Mouse (Mus musculus): ENCODE results near the gene Gm20532. TPM values are rescaled to one million over a fixed set of nuclear protein-coding genes. Genes with fewer than 3 reads are reported as not detected.

Gene Gm20532
- total RNA-seq, 2 experiments from 2014 or later = not detected

DNA sequence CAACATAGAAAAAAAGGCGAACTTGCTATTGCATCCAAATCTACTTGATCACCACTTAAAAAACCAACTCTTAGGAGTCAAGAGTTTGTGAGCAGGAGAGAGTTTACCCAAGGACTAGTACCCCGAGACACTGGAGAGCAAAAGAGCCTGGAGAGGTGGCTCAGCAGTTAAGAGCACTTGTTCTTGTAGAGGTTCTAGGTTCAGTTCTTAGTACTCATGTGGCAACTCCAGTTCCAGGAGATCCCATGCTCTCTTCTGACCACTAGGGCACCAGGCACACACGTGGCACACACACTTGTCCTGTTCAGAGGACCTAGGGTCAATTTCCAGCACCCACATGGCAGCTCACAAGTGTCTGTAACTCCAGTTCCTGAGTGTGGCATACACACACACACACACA lies 39.6 kb downstream of the Gm20532 start:
- DNase-seq = no peak

DNA sequence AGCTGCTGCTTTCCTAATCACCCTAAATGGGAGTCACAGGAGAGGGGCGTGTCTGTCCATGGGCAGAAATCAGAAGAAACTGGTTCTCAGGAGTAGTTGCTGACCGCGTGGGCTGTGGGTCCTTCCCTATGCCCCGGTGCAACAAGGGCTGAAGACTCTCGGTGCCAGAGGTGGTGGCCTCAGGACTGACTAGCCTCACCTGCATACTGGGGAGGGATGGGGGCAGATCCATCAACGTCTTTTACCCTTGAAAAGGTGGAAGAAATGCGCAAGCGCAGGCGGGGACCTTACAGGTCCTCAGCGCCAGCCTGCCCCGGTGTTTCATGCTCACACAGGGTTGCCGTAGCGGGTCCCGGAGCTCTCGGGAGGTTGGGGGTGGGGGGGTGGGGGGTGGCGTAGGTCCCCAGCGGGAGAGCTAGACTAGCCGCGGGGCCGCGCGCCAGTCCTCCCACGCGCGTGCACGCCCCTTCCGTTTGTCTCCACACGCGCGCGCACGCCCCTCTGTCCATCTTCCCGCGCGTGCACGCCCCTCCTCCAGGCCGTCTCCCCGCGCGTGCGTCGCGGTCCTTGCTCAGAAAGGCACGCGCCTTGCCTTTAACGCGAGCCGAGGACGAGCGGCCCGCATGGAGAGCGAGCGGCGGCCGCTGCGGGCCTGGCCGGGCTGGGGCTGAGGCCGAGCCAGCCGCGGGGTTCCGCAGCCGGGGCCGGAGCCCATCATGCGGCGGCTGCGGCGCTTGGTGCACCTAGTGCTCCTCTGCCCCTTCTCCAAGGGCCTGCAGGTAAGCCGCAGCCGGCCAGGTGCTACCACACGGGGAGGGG lies 41.7 kb downstream of the Gm20532 start, which contains the start of gene Fam69b:
Gene Fam69b, plus strand, starts transcription at position 537 of the 819 bp plus-strand sequence.
- peak; percentile 44 for DNase-seq

- no peak for DNase-seq
Observed at GRCm38 (mm10) chr2:26628792-26629437, 42.5 kb downstream of the Gm20532 start.

GRCm38 (mm10) chr2:26632541-26633395 lies 46.3 kb downstream of the Gm20532 start:
- no peak for DNase-seq

DNA sequence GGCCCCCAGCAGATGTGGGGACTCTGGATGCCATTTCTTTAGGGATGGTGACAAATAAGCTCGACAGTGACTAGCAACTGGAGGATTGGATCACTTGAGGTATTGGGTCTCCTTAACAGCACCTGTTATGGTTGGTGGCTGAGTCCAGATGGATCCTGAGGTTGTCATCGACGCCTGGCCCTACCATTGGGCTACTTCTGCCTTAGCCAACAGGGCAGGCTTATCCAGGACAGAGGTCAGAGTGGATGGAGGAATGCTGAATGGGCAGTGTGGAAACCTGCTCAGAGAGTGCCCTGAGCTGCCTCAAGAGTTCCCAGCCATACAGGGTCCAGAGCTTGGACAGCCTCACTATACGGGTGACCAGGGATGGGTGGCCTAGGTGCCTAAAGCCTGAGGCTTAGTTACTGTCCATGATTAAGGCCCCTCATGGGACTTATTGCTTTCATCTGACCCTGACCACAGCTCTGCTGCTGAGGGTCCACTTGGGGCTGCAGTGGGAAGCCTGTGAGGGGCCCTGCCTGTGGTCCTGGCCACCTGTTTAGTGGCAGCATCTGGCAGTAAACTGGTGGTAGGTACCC lies 47.6 kb downstream of the Gm20532 start:
- DNase-seq = no peak

- no peak for DNase-seq
Observed at GRCm38 (mm10) chr2:26634629-26635488, 48.4 kb downstream of the Gm20532 start.

GRCm38 (mm10) chr2:26635489-26636324 lies 49.3 kb downstream of the Gm20532 start:
- no peak for DNase-seq

GRCm38 (mm10) chr2:26636325-26636635 lies 49.8 kb downstream of the Gm20532 start:
- no peak for DNase-seq

GRCm38 (mm10) chr2:26637316-26637932 lies 51.0 kb downstream of the Gm20532 start:
- DNase-seq = no peak

- DNase-seq = no peak
Observed at GRCm38 (mm10) chr2:26638039-26638438, 51.6 kb downstream of the Gm20532 start.

- DNase-seq = no peak
Observed at GRCm38 (mm10) chr2:26638572-26638971, 52.1 kb downstream of the Gm20532 start.

- DNase-seq = no peak
Observed at GRCm38 (mm10) chr2:26639083-26639482, 52.6 kb downstream of the Gm20532 start.

DNA sequence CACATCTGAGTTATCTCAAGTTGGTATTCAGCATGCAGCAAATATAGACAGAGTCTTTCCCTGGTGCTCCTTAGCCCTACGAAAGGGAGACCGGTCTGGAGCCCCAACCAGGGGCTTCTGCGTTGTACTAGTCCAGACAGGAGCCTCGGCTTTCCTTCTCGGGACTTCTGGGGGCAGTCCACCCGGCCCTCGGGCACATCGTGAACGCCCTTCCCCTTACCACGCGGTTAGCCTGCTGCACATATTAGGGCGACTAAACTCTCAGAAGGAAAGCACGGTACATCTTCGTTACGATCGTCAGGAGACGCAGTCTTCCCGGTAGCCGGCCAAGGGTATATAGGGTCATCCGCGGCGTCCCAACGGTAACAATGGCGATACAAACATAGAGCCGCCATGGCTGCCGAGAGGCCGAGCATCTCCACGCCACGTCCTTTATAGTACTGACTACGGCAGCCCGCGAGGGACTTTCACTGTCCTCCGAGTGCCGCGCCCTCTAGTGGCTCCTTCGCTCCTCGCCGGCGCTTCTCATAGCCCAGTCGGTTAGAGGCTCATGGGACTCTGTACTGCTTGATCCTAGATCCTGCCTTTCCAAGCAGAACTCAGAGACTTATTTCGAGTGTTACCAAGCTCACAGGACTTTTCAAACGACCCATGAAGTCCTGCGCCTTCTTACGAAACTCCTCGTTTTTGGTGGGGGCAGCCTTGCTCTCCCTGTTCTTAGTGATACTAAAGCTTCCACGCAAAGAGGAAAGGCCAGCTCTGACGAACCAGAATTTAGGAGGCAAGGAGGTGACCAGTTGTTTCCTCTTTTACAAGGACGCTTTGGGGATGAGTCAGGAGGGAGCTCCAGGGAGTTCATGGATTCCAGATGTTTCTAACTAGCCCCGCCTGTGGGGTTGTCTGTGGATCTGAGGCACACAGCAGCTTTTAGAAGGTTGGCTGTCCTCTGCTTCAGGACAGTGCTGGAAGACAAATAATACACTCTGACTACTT lies 53.7 kb downstream of the Gm20532 start:
- peak; percentile 89 for DNase-seq

- no peak for DNase-seq
Observed at GRCm38 (mm10) chr2:26641006-26641647, 54.7 kb downstream of the Gm20532 start.

GRCm38 (mm10) chr2:26643942-26644341 lies 57.5 kb downstream of the Gm20532 start:
- no peak for DNase-seq

- DNase-seq = peak; percentile 77
Observed at GRCm38 (mm10) chr2:26646643-26647293, 60.3 kb downstream of the Gm20532 start.

GRCm38 (mm10) chr2:26654687-26655086 lies 68.2 kb downstream of the Gm20532 start:
- DNase-seq = no peak

DNA sequence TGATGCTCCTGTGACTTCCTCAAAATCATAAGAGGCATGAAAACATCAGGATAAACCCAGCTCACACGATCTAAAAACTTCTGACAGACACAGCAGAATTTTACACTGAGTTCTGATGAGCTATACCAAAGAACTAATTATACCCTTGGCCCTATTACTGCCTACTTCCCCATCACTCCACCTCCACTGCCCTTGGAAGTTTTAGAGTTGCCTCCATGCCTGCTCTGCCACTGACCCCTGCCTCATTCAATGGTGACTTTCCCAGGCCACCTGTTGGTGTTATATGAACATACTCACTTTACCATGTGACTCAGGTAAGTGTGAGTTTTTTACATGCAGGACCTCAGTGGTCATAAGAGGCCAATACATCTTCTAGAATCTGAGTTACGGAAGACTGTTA lies 71.0 kb downstream of the Gm20532 start:
- no peak for DNase-seq
